In genomic region chr13:44231403-44231802, GRCm38 (mm10) we compare ENCODE assay signal across 15 mouse cellular contexts.
DNase-seq lines count a peak whose midpoint lies in the region; ATAC-seq and TF ChIP-seq lines count a peak whose summit lies in the region.
"Had no signal": no experiment of that assay in that cellular context is flagged by ENCODE, and none has a peak within 500 bp of the region (broad histone marks: within the 10 kb centered on the region; RNA-seq: fewer than 3 reads in every experiment).

No protein-coding gene starts in this region.

- 63% methylated on average over 4 of the region's 4 CpGs for WGBS in heart, embryonic 13.5 days
- WGBS in forebrain, postnatal 0 days = 28% methylated on average over 4 of the region's 4 CpGs
- 14% methylated on average over 4 of the region's 4 CpGs for WGBS in midbrain, embryonic 15.5 days

- H3K27me3 ChIP-seq in heart, embryonic 13.5 days (replicated peaks) = no peaks in the 10 kb centered on the region
- no peaks in the 10 kb centered on the region; the same call in 1 of the 2 replicates for H3K27me3 ChIP-seq in forebrain, postnatal 0 days (ENCODE audit: insufficient read depth, low read length)
- peaks cover 12% of the 10 kb centered on the region for H3K27me3 ChIP-seq in midbrain, embryonic 15.5 days (replicated peaks)
- H3K27me3 ChIP-seq: CH12.LX; heart, embryonic 12.5 days; stomach, embryonic 15.5 days had no signal

- H3K27ac ChIP-seq in heart, embryonic 13.5 days (replicated peaks) = peak overlapping the region; percentile 32; the same call in 1 of the 2 replicates
- H3K27ac ChIP-seq in cortical plate, adult 2 months (ENCODE audit: insufficient read depth, low read length) = peak overlapping the region; percentile 69; the same call in 1 of the 2 replicates
- H3K27ac ChIP-seq in forebrain, postnatal 0 days (ENCODE audit: low read depth, low read length) = 0 out of 2 replicates have a peak overlapping the region, but pooled peaks have one; percentile 5
- H3K27ac ChIP-seq in midbrain, embryonic 15.5 days = peak overlapping the region; percentile 16; the same call in 1 of the 2 replicates
- H3K27ac ChIP-seq: stomach, embryonic 15.5 days had no signal

- no peak for DNase-seq in heart, adult 18-20 months
- peak; percentile 35 for DNase-seq in forebrain, postnatal 0 days
- no peak for DNase-seq in adipocyte (ENCODE audit: low spot score)
- no peak for DNase-seq in layer of hippocampus, postnatal 25 days (ENCODE audit: extremely low spot score in 1 of 2, low spot score in 1 of 2)
- DNase-seq: cerebellum, adult 9-10 months; kidney, adult 11 months; liver; lung, postnatal 10 days had no signal

- no peak for ATAC-seq in heart, embryonic 13.5 days (ENCODE audit: extremely low read depth, insufficient number of reproducible peaks, low FRiP score, low TSS enrichment)
- no peak for ATAC-seq in forebrain, postnatal 0 days
- 0 out of 2 replicates have a peak, but pooled peaks have one; percentile 19 for ATAC-seq in midbrain, embryonic 15.5 days (replicated peaks)
- ATAC-seq in inflammation-experienced regulatory T-cells, adult 6 months = no peak

- H3K4me2 ChIP-seq in heart, embryonic 13.5 days = no peak overlapping the region
- no peak overlapping the region for H3K4me2 ChIP-seq in forebrain, postnatal 0 days (ENCODE audit: low read depth)
- no peak overlapping the region for H3K4me2 ChIP-seq in midbrain, embryonic 15.5 days
- H3K4me2 ChIP-seq: heart, embryonic 12.5 days; stomach, embryonic 15.5 days had no signal

- H3K4me1 ChIP-seq in heart, embryonic 13.5 days = peaks cover 58% of the 10 kb centered on the region
- H3K4me1 ChIP-seq in cortical plate, adult 2 months (ENCODE audit: control insufficient read depth, insufficient read depth, low read length) = peaks cover 20% of the 10 kb centered on the region
- peaks cover 24% of the 10 kb centered on the region for H3K4me1 ChIP-seq in forebrain, postnatal 0 days (ENCODE audit: insufficient read depth)
- peaks cover 40% of the 10 kb centered on the region for H3K4me1 ChIP-seq in midbrain, embryonic 15.5 days

- peak overlapping the region; percentile 59 for H3K9ac ChIP-seq in heart, embryonic 13.5 days
- no peak overlapping the region for H3K9ac ChIP-seq in forebrain, postnatal 0 days
- no peak overlapping the region for H3K9ac ChIP-seq in midbrain, embryonic 15.5 days
- H3K9ac ChIP-seq: heart, embryonic 12.5 days; stomach, embryonic 15.5 days had no signal

- no peak overlapping the region for H3K4me3 ChIP-seq in heart, embryonic 13.5 days
- H3K4me3 ChIP-seq in cortical plate, adult 2 months (ENCODE audit: insufficient read depth, low read length) = no peak overlapping the region
- no peak overlapping the region for H3K4me3 ChIP-seq in forebrain, postnatal 0 days (ENCODE audit: low read depth, low read length)
- H3K4me3 ChIP-seq in midbrain, embryonic 15.5 days = no peak overlapping the region
- H3K4me3 ChIP-seq: heart, embryonic 12.5 days; stomach, embryonic 15.5 days had no signal

- TF ChIP-seq POLR2A in cortical plate, adult 2 months (IDR thresholded peaks at IDR 0.05; ENCODE audit: extremely low read depth, insufficient read depth, low read length) = no peak

- H3K36me3 ChIP-seq in heart, embryonic 13.5 days = no peaks in the 10 kb centered on the region
- H3K36me3 ChIP-seq in forebrain, postnatal 0 days (ENCODE audit: insufficient read depth) = no peaks in the 10 kb centered on the region
- H3K36me3 ChIP-seq in midbrain, embryonic 15.5 days (replicated peaks) = no peaks in the 10 kb centered on the region
- H3K36me3 ChIP-seq: heart, embryonic 12.5 days; stomach, embryonic 15.5 days had no signal

- H3K9me3 ChIP-seq in heart, embryonic 13.5 days = no peaks in the 10 kb centered on the region
- no peaks in the 10 kb centered on the region for H3K9me3 ChIP-seq in forebrain, postnatal 0 days (ENCODE audit: low read length)
- H3K9me3 ChIP-seq in midbrain, embryonic 15.5 days = no peaks in the 10 kb centered on the region
- H3K9me3 ChIP-seq: heart, embryonic 12.5 days; stomach, embryonic 15.5 days had no signal

- no peak for TF ChIP-seq CTCF in cortical plate, adult 2 months (IDR thresholded peaks at IDR 0.05; ENCODE audit: extremely low read depth, insufficient read depth, low read length)
- TF ChIP-seq CTCF in forebrain, postnatal 0 days (IDR thresholded peaks at IDR 0.05; ENCODE audit: low read depth) = no peak

Comparison
In these comparisons a context has a peak if more than half of its experiments do, and no peak if none do; other contexts are left out.
1. H3K27ac ChIP-seq: peak in every context shown above with its lines; median percentile 69 in cortical plate, adult 2 months; 32 in heart, embryonic 13.5 days; 16 in midbrain, embryonic 15.5 days; 5 in forebrain, postnatal 0 days.